Mouse (Mus musculus): ENCODE measurements at regions not wholly inside any gene's neighbourhood (a gene's known extent, or its start where the extent isn't known, plus 50 kb on each side); places are given as distances from the start of the nearest gene placed in this dataset.

DNA sequence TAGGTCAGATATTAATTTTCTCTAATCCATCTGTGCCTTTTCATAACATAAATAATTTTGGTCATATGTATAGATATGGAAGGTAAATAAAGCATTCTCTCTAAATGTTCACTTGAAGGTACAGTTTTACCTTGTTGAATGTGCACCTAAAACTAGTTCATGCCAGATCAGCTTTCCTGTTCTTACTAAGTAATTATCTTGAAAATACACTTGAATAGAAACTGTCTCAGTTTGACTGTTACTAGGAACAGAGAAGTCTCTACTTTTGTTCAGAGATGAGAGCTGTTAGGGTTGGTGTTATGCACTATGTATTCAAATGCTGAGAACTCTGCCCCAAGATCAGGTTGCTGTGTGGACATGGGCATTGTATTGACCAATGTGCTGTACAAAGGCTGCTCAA is 76.2 kb upstream of the Mdfic start:
- H3K4me3 ChIP-seq, result no peak overlapping the region

DNA sequence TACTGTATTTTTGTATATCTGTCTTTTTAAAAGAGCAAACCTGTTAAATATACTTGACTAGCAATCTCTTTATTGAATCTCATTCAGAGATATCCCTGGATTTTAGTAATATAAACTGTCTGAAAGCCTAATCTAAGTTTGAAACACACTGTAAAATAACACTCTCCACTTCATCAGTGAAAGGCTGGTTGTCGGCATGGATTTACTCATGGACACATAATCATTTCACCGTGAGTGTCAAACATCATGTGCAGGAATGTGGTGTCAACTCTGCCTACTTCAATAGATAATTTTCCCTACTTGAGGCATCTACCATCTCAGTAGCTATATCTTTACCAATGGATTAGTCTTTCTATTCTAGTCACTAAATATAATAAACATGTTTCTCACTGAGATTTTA is 73.0 kb upstream of the Mdfic start:
- Histone ChIP-seq H3K4me3 (no peak overlapping the region), H3K36me3 (no peaks in the 10 kb centered on the region), H3K9me3 (replicated peaks) (no peaks in the 10 kb centered on the region)

More for the DNA sequence above, 76.2 kb upstream of the Mdfic start:
- H3K4me1 ChIP-seq, result peaks cover 11% of the 10 kb centered on the region
- H3K27me3 ChIP-seq (ENCODE audit: low read depth, poor library complexity, severe bottlenecking), result no peaks in the 10 kb centered on the region
- H3K9me3 ChIP-seq (replicated peaks), result no peaks in the 10 kb centered on the region
- DNase-seq (ENCODE audit: low spot score), result no peak
- H3K27ac ChIP-seq (replicated peaks), result no peak overlapping the region
- H3K36me3 ChIP-seq, result no peaks in the 10 kb centered on the region

More for the DNA sequence above, 73.0 kb upstream of the Mdfic start:
- Histone ChIP-seq H3K4me1 (no peaks in the 10 kb centered on the region), H3K27ac (replicated peaks) (no peak overlapping the region), H3K27me3 (ENCODE audit: low read depth, poor library complexity, severe bottlenecking) (no peaks in the 10 kb centered on the region)
- 92% methylated on average over 2 of the region's 2 CpGs for WGBS
- no peak for DNase-seq (ENCODE audit: low spot score)

All from midbrain, embryonic 10.5 days (tissue).